Mouse (Mus musculus): ENCODE data around the gene Wipf2.

Gene Wipf2

DNA sequence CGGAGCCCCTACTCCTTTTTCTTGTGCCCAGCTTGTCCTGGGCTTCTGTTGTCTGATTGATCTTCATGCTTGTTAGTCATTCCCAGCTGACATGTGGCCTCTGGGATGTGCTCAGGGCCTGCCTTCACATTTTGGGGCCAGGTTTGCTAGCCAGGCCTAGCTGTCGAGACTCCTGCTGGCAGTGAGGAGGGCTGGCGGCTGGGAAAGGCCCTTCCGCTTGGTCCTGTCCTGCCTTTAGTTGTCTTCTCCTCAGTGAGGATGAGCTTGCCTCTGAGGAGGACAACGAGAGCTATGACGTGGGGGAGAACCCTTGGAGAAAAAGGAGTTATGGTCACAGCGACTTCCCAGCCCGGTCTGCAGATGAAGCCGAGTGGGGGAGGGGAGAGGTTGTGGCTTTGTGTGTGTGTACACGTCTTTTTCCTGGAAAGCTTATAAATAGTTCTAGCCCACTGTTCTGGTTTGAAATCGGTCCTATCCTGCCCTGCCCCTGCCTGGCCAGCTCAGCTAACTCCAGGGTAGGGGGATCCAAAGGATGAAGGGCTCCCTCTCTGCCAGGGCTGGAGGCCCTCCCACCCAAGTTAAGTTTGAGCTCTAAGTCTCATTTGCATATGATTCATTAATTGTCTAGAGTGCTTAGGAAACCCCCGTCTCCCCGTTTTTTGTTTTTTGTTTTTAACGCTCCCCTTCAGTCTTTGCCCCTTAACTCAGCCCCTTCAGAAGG lies 80.5 kb downstream of the Wipf2 start:
- no peak for DNase-seq (ENCODE audit: low spot score)

DNA sequence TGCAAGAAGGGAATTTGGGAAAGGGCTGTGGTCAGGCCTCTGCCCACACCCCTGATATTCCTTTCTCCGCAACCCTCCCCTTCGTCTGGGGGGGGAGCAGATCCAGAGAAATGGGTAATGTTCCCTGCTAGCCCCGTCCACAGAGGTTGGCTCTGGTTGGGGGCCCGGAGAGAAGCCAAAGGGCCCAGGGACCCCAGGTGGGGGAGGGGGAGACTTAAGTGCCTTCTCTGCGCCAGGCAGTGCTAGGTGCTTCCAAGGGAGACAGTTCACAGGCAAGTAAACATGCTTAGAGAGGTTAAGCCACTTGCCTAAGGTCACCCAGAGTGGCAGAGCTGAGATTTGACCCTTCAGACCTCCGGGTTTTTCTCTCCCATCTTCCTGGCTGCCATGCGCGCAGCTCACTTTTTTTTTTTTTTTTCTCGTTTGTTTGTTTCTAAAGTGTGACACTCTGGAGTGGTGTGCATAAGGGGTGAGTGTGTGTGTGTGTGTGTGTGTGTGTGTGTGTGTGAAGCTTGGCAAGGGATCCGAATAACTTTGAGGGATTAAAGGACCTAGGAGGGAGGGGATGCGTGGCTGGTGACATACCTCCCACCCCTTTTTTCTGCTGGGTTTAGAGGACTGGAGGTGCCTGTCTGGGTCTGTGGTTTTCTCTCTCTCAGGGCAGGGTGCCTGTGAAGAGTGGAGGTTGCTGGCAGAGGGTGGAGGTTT lies 81.6 kb downstream of the Wipf2 start:
- DNase-seq (ENCODE audit: low spot score): no peak

DNA sequence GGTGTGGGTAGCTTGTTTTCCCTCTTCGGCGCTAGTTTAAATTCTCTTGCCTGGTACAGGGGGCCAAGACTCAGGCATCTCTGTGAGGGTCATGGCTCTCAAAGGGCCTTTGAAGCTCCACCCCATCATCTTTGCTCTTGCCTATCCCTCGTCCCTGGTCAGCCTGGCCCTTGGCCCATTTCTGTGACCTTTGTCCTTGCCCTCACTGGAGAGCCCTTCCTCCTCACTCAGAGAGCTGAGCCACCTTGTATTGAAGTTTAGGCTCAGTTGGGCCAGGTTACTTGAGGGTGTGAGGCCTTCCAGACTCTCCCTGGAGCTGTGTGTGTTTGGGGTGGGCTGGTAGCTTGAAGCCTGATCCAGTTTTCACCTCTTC lies 82.2 kb downstream of the Wipf2 start:
- peak; percentile 72 for DNase-seq (ENCODE audit: low spot score)

DNA sequence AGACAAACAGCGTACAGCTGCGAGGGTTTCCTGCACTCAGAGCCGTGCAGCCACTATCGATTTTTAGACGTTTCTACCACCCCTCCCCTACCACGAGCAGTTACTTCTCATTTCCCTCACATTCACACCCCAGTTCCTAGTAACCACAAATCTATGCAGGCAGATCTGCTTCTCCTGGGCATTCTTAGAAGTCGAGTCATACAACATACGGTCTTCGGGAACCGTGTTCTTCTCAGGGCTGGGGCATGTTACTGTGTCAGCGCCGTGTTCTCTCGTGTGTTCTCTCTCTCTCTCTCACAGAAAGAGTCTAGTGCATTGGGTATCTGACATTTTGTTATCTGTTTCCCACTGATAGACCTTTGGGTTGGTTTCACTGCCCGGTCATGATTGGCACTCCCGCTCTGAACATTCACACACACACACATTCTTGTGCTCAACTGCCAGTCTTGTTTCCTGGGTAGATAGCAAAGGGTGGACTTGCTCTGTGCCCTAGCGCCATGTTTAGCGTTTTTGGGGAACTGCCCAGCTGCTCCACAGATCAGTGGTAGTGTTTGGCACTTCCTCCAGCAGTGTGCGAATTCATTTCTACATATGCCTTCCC lies 84.6 kb downstream of the Wipf2 start:
- DNase-seq (ENCODE audit: low spot score): no peak

DNA sequence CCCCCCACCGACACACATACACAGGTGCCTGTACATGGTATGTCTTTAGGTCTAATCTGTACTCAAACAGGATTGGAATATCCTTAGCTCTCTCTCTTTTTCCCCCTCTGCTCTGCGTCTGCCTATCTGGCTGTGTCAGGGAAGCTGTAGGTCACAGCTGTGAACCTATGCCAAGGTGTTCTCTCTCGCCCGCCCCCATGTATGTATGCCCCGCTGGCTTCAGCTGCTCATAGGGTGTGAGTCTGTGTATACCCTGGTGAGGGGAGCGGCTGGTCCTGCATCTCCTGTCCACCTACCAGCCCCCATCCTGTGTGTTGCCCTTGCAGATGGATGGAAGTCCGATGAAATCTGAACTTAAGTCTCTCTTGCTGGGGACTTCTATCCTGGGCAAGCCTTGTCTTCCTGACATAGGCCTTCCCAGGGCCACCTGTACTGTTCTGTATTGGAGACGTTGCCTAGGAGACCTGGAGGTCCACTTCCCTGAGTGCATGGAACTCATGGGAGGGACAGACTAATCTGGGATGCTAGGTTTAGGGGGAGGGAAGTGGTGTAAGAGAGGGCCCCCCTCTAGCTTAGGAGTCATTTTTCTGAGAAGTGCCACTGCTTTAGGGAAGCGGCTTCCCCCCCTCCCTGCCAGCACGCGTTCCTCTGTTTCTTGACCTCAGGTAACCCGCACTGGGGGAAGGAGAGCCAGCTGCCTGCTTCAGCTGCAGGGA lies 86.0 kb downstream of the Wipf2 start:
- DNase-seq (ENCODE audit: low spot score): no peak

DNA sequence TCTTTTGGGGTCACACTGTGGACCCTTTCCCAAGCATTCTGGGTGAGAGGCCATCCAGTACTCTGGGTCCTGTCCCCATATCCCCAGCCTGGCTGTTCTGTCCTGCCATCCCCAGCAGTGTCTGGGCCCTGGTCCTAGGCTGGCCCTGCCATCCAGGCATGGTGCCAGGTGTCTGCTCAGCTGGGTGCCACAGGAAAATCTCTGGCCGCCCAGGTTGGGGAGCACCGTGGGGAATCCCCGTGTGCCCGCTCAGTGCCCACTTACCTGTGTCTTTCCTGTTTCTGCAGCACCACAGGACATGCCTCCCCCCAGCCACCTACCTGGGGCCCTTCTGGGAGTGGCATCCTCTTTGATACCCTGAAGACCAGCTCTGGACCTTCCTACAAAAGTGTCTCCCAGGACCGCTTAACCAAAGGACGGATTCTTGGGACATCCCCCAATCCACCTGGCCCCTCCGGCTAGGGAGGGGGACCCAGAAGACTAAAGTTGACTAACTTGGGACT lies 86.6 kb downstream of the Wipf2 start:
- no peak for DNase-seq (ENCODE audit: low spot score)

DNA sequence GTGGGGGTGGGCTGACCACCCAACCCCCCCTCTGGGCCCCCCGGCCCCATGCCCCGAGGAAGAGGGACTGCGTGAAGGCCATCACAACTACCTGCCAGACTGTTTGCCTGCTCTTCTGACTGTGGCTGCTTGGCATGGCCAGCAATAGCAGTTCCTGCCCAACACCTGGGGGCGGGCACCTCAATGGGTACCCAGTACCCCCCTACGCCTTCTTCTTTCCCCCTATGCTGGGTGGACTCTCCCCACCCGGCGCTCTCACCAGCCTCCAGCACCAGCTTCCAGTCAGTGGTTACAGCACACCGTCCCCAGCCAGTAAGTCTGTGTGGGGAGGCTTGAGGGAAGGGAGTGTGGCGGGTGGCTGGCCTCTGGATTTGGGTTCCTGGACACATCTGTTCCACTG lies 87.0 kb downstream of the Wipf2 start:
- no peak for DNase-seq (ENCODE audit: low spot score)

DNA sequence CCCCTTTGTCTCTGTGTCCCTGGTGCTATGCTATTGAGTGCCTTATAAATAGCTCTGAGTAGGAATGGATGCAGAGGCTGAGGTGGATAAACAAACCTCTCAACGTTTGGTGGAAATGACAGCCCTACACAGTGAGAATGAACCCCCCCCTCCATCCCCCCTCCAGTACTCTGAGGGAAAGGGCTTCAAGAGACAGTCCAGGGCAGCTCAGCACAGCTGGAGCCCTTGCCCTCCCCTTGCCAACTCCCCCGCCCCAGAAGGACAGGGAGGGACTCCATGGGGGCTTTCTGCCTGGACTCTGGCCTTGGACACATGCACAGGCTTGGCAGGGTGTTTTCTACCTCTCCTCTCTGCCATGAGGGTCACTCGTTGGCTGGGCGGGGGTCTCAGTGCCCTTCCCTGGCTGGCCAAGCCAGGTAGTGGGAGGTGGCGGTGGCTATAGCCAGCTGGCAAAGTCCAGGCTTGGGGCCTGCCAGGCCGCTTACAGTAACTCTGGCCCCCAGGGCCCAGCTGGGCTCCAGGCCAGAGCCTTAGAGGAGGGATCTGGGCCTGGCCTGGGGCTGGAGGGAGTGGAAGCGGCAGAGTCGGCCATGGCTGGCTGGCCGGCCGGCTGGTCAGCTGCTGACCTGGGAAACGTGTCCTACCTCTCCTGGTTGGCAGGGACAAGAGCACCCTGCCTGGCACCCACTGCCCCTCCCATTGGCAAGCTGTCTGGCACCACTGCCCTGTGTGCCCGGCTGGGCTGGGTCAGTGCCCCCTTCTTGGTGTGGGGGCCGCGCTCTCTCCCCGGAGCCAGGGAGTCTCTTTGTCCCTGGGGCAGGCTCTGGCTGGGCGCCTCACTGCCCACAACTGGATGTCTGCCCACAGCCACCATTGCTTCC lies 87.8 kb downstream of the Wipf2 start:
- DNase-seq (ENCODE audit: low spot score): peak; percentile 89

DNA sequence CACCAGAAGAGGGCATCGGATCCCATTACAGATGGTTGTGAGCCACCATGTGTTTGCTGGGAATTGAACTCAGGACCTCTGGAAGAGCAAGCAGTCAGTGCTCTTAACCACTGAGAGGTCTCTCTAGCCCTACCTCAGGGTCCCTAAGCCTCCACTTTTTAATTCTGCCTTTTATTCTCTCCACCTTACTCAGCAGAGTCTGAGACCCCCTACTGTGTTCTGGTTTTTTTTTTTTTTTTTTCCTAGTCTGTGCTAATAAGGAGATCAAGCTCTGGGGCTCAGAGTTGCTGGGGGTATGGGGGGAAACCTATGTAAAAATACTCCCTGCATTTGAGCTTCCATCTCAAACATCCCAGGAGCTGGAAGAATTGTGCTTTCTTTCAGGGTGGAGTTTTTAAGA lies 88.7 kb downstream of the Wipf2 start:
- no peak for DNase-seq (ENCODE audit: low spot score)

DNA sequence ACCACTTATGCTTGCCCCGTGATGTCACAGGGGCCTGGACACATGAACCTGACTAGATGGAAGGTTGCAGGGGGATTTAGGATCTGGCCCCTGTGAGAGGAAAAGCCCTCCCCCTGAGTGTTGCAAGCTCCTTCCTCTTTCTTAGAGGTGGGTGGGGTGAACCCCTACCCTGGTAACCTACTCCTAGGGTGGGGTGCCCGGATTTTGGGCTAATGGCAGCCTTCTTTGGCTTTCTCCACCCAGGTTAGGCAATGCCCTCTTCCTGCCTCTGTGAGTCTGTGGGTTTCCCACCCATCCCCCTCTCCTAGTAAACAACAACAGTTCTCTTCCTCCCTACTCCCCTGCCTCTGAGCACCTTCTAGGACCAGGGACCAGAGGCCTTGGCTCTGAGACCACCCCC lies 89.3 kb downstream of the Wipf2 start:
- no peak for DNase-seq (ENCODE audit: low spot score)

DNA sequence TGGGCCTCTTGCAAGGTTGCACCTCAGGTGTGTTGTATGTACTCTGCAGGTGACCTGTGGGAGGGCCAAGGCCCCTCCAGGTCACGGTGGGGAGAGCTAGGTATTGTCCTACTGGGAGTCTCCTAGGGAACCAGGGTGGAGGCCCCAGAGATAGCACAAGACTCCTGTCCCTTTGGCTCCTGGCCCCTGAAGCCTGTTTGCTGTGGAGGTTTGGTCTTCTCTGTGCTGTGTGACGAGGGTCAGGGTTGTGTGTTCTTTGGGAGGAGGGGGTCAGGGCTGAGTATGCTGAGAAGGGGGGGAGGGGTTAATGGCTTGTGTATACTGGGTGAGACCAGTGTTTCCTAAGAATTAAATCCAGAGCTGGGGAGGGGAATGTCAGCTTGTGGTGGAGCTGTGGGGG lies 89.9 kb downstream of the Wipf2 start:
- DNase-seq (ENCODE audit: low spot score): no peak

DNA sequence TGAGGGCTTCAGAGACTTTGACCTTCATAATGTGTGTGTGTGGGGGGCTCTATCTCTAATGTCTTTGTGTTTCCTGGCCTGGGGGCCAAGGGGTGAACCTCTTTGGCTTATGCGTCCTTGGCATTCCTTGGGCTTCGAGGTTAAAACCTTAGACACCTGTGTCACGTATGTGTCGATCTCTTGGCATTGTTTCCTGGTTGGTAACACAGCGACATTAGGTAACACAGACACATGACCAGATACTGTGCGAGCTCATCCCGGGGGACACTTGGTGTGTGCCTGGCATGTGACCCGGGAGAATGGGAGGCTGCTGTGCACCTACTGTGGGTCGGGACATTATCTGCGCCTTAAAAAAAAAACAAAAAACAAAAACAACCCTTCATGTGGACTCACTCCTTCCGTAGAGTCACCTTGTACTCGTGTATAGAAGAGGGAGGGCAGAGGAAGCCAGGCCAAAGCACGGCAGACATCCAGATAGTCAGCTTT lies 90.4 kb downstream of the Wipf2 start:
- no peak for DNase-seq (ENCODE audit: low spot score)

DNA sequence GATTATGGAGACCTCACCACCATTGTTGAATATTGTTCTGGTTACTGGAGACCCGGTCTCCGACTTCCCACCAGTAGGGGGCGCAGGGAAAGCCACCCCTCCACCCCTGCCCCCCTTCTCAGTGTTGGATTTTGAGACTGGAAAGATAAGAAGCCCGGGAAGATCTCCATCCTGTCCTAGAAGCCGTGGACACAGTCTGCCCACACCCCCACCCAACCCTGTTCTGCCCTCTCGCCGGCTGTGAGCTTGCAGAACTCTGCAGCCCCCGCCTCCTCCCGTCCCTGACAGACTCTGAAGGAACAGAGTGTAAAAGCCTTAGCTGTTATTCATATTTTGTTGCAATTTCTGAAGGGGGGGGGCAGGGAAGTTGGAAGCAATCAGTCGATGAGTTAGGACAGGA lies 90.9 kb downstream of the Wipf2 start:
- DNase-seq (ENCODE audit: low spot score): peak; percentile 91

Data from ovary, adult 18-20 months (tissue).